Mouse (Mus musculus) cerebral cortex, adult 2 months (tissue): ENCODE data around the gene Dnajb1.

Experiments used
- WGBS: fragments of 180-500 bp; shearing (Covaris S2); methylation state at CpG from one replicate; pipeline ENCODE4 v1.1.7; 2018; 5-methylcytosine and 5-hydroxymethylcytosine counted together

The Dnajb1 gene

DNA sequence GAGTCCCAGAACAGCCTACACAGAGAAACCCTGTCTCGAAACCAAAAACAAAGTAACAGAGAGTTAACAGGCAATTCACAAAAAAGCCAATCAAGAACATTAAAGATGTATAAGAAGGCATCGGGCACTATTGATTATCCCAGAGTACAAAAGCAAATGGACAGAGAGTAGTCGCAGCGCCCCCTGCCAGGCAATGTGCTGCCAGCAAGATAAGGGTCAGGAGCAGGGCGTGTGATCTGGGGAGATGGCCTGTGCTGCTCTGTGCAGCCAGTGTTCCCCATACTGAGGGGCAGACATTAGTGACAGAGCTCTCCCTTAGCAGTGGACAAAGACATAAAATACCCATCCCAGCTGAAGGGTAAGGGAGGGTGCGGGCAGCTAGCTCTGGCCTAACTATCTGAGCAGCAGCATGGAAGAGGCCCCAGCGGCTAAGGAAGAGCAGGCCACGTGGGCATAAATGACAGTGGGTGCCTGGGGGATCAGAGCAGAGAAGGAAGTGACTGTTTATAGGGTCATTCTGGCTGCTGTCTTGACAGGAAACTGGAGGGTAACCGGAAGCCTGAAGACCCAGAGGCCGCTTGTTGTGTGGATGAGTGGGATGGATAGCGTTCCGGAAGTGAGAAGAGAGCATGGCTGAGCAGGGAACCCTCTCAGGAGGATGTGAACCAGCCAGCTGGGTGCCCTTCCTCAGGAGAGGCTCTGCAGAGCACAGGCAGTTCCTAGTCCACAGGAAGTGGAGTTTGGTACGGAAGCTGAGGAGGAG is 48.7 kb downstream of the Dnajb1 start:
- WGBS, result 74% methylated on average over 13 of the region's 13 CpGs

DNA sequence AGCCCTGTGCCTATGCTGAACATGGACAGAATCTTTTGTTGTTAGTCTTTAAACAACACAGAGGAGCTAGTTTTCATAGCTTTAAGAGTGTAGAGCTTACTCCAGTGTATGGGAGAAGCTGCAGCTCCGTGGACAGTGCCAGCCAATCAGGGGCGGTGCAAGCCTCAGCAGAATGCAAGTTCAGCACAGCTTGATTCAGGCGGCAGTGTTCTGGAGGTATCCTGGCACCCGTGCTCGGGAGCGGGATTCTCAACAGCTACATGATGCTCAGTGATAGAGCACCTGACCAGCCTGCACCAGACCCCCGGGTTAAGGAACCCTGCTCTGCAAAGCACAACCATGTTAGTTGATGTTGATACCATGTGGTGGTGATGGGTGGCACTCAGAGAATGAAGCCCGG is 52.6 kb downstream of the Dnajb1 start:
- WGBS, result 11% methylated on average over 8 of the region's 8 CpGs

GRCm38 (mm10) chr8:83660995-83661680 is 53.1 kb downstream of the Dnajb1 start:
- WGBS, result 31% methylated on average over 22 of the region's 22 CpGs
